Mouse (Mus musculus) skeletal muscle tissue, adult 2 months (tissue): ENCODE results near the gene Sap30bp.
A peak's percentile ranks its signal among the peaks of the same experiment; 100 is the strongest.

Experiments
- DNase-seq: peaks from one replicate; pipeline ENCODE4 v3.0.0-alpha.2; 2012; ENCODE audit warnings: low read depth, low spot score

Gene Sap30bp

GRCm38 (mm10) chr11:115933108-115933746, at the start of gene Sap30bp, which contains the start of gene Recql5:
TSS of gene Sap30bp (plus strand) at chr11:115933282.
TSS of gene Recql5 (minus strand) at chr11:115933477.
- peak; percentile 98 for DNase-seq

GRCm38 (mm10) chr11:115884361-115884760, 48.7 kb upstream of the Sap30bp start:
- DNase-seq: no peak

- DNase-seq: no peak
Measured at GRCm38 (mm10) chr11:115885281-115885680, 47.8 kb upstream of the Sap30bp start.

GRCm38 (mm10) chr11:115886446-115886845, 46.6 kb upstream of the Sap30bp start:
- no peak for DNase-seq

GRCm38 (mm10) chr11:115888020-115888419, 45.1 kb upstream of the Sap30bp start:
- DNase-seq: no peak

GRCm38 (mm10) chr11:115889159-115889558, 43.9 kb upstream of the Sap30bp start:
- DNase-seq: no peak

- no peak for DNase-seq
Measured at GRCm38 (mm10) chr11:115892213-115892612, 40.9 kb upstream of the Sap30bp start.

- DNase-seq: no peak
Measured at GRCm38 (mm10) chr11:115893071-115893470, 40.0 kb upstream of the Sap30bp start.

- no peak for DNase-seq
Measured at GRCm38 (mm10) chr11:115894755-115895520, 38.1 kb upstream of the Sap30bp start.

GRCm38 (mm10) chr11:115898446-115898845, 34.6 kb upstream of the Sap30bp start:
- no peak for DNase-seq

GRCm38 (mm10) chr11:115898886-115899285, 34.2 kb upstream of the Sap30bp start:
- no peak for DNase-seq

- DNase-seq: peak; percentile 88
Measured at GRCm38 (mm10) chr11:115899486-115900266, 33.4 kb upstream of the Sap30bp start, which contains the start of gene Smim5. TSS of gene Smim5 (plus strand) at chr11:115899966.

- no peak for DNase-seq
Measured at GRCm38 (mm10) chr11:115900561-115901337, 32.3 kb upstream of the Sap30bp start.

GRCm38 (mm10) chr11:115901338-115902161, 31.5 kb upstream of the Sap30bp start:
- no peak for DNase-seq

GRCm38 (mm10) chr11:115902177-115902576, 30.9 kb upstream of the Sap30bp start:
- no peak for DNase-seq

- DNase-seq: peak; percentile 68
Measured at GRCm38 (mm10) chr11:115902831-115903230, 30.3 kb upstream of the Sap30bp start.

- DNase-seq: no peak
Measured at GRCm38 (mm10) chr11:115903384-115904230, 29.5 kb upstream of the Sap30bp start.

GRCm38 (mm10) chr11:115904231-115904955, 28.7 kb upstream of the Sap30bp start:
- no peak for DNase-seq
